Mouse (Mus musculus) small intestine, adult 2 months (tissue): ENCODE measurements at regions not wholly inside any gene's neighbourhood (a gene's known extent, or its start where the extent isn't known, plus 50 kb on each side); places are given as distances from the start of the nearest gene placed in this dataset.

Experiments used
- H3K27ac ChIP-seq: fragments of 200-500 bp; 2 replicates; pipeline ENCODE4 v1.5.1; 2012; ENCODE audit warnings: low read depth, low read length, control low read depth, inconsistent platforms; ENCODE audit not compliant: insufficient read depth
- H3K27me3 ChIP-seq: fragments of 200-500 bp; 2 replicates; pipeline ENCODE4 v1.6.1; 2012; ENCODE audit warnings: mild to moderate bottlenecking, moderate library complexity, low read length, inconsistent platforms; ENCODE audit not compliant: control insufficient read depth, insufficient read depth
- H3K36me3 ChIP-seq: fragments of 200-500 bp; 2 replicates; pipeline ENCODE4 v1.6.1; 2012; ENCODE audit warnings: mild to moderate bottlenecking, low read length, control low read depth, inconsistent platforms; ENCODE audit not compliant: control insufficient read depth, insufficient read depth
- H3K4me1 ChIP-seq: fragments of 200-500 bp; 2 replicates; pipeline ENCODE4 v1.6.1; 2012; ENCODE audit warnings: low read length, inconsistent platforms, mixed read lengths; ENCODE audit not compliant: control insufficient read depth, insufficient read depth, insufficient read length
- H3K4me3 ChIP-seq: fragments of 200-500 bp; 2 replicates; pipeline ENCODE4 v1.5.1; 2012; ENCODE audit warnings: low read depth, mild to moderate bottlenecking, control low read depth, inconsistent platforms, low read length, moderate library complexity
- CTCF ChIP-seq: fragments of 200-500 bp; IDR thresholded peaks from 2 replicates; pipeline ENCODE4 v1.5.1; 2012; ENCODE audit warnings: low read depth, mild to moderate bottlenecking, control low read depth, inconsistent platforms, low read length, moderate library complexity, mixed read lengths; ENCODE audit not compliant: insufficient replicate concordance, insufficient read length; ENCODE audit errors: extremely low read depth
- POLR2A ChIP-seq: fragments of 200-500 bp; IDR thresholded peaks from 2 replicates; pipeline ENCODE4 v1.6.1; 2012; ENCODE audit warnings: low read depth, mild to moderate bottlenecking, control low read depth, inconsistent platforms, low read length, moderate library complexity
- WGBS: fragments of 180-500 bp; shearing (Covaris S2); methylation state at CpG from one replicate; pipeline ENCODE4 v1.1.7; 2018; 5-methylcytosine and 5-hydroxymethylcytosine counted together

GRCm38 (mm10) chr8:115766218-115766898 lies 58.8 kb upstream of the Maf start:
- H3K36me3 ChIP-seq, result no peaks in the 10 kb centered on the region
- H3K4me1 ChIP-seq, result peaks cover 11% of the 10 kb centered on the region
- WGBS, result 20% methylated on average over 9 of the region's 9 CpGs

GRCm38 (mm10) chr8:115764551-115764950 lies 57.0 kb upstream of the Maf start:
- WGBS, result 51% methylated on average over 4 of the region's 4 CpGs
- peaks cover 11% of the 10 kb centered on the region for H3K4me1 ChIP-seq
- H3K27ac ChIP-seq, result no peak overlapping the region
- H3K4me3 ChIP-seq, result no peak overlapping the region
- TF ChIP-seq CTCF (no peak), POLR2A (no peak)
- H3K27me3 ChIP-seq, result no peaks in the 10 kb centered on the region
- H3K36me3 ChIP-seq, result no peaks in the 10 kb centered on the region

More at GRCm38 (mm10) chr8:115766218-115766898, 58.8 kb upstream of the Maf start:
- TF ChIP-seq CTCF (no peak), POLR2A (no peak)
- no peak overlapping the region for H3K4me3 ChIP-seq
- H3K27ac ChIP-seq, result no peak overlapping the region
- H3K27me3 ChIP-seq, result no peaks in the 10 kb centered on the region

- WGBS, result 67% methylated on average over 1 of the region's 1 CpGs
- no peaks in the 10 kb centered on the region for H3K4me1 ChIP-seq
- H3K27ac ChIP-seq, result no peak overlapping the region
- H3K36me3 ChIP-seq, result no peaks in the 10 kb centered on the region
- no peak overlapping the region for H3K4me3 ChIP-seq
- TF ChIP-seq CTCF (no peak), POLR2A (no peak)
- H3K27me3 ChIP-seq, result no peaks in the 10 kb centered on the region
These were observed 50.4 kb upstream of the Maf start for GRCm38 (mm10) chr8:115758011-115758410.
